Mouse (Mus musculus) gastrocnemius, adult 2 months (tissue): ENCODE data around the gene Chl1. TPM values are rescaled to one million over a fixed set of nuclear protein-coding genes. Genes with fewer than 3 reads are reported as not detected.

ENCODE experiments used
- DNase-seq: peaks from one replicate; pipeline ENCODE4 v3.0.0; 2022
- H3K27ac ChIP-seq: fragments of 200-600 bp; 2 replicates; pipeline ENCODE4 v1.8.1; 2022; ENCODE audit warnings: mild to moderate bottlenecking
- H3K4me3 ChIP-seq: fragments of 200-600 bp; 2 replicates; pipeline ENCODE4 v1.8.1; 2022; ENCODE audit warnings: mild to moderate bottlenecking, moderate library complexity
- CTCF ChIP-seq: fragments of 200-600 bp; IDR thresholded peaks from 2 replicates; pipeline ENCODE4 v1.8.1; 2022; ENCODE audit warnings: antibody characterized with exemption, mild to moderate bottlenecking, moderate library complexity
- intact Hi-C: fragments of 180-260 bp; cut with DNase I; formaldehyde crosslinking; loops from one replicate; pipeline ENCODE4 v1.15.1; 2025
- total RNA-seq, 2 experiments: library from RNA; stranded (reverse); gene quantifications; 2 replicates each; pipeline ENCODE4 v1.2.3; 2021

Gene Chl1
- total RNA-seq, 2 experiments from 2014 or later, result 0.33 to 0.42 TPM

DNA sequence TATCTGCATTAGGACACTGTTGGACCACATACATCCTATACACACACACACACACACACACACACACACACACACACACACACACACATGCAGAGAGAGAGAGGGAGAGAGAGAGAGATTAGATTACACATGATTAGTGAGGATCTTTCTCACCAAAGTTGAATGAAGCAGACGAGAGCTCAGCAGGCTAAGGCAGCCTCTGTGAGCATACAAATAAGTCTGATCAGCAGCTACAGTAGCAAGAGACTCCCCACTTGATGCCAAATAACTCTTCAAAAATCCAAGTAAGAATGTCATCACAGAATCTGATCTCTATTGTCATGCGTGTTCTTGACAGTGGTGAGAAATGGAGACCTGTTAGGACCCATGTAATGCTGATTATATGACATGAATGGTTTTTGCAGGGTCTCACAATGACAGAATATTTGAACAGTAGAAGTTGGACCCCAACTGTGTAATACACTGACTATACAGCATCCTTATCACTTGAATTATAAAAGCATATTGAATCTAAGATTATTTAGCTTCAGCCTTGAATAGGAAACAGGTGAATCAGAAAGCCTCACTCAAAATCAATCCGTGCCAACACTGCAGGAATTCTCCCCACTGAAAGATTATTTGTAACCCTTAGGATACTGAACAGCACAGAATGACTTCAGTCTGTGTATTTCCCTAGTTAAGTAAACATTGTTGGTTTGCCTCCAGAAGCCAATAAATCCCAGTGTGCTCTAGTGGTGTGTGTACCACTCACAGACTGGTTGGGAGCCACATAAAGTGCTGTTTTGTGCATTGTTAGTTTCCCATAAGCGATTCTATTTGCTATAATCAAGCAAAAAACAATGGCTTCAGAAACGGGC lies 47.9 kb downstream of the Chl1 start:
- DNase-seq, result no peak
- no peak for TF ChIP-seq CTCF
- H3K4me3 ChIP-seq, result no peak overlapping the region
- no peak overlapping the region for H3K27ac ChIP-seq
- intact Hi-C loops, result no loop called here

DNA sequence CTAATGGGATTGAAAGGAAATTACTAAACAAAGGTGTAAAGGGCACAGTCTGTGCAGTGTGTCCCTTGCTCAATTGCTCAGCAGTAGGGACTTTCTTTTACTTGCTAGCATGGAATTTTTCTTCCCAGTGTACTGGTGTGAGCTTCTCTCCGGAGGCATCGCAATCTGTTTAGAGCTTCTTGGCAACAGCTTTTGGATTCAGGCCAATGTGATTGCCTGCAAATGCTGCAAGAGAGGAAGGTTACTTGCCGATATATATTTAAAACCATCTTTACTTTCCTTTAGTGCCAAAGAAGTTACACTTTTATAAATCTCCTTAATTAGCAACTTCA lies 48.5 kb downstream of the Chl1 start:
- intact Hi-C loops, result no loop called here
- no peak overlapping the region for H3K27ac ChIP-seq
- H3K4me3 ChIP-seq, result no peak overlapping the region
- DNase-seq, result no peak
- no peak for TF ChIP-seq CTCF

DNA sequence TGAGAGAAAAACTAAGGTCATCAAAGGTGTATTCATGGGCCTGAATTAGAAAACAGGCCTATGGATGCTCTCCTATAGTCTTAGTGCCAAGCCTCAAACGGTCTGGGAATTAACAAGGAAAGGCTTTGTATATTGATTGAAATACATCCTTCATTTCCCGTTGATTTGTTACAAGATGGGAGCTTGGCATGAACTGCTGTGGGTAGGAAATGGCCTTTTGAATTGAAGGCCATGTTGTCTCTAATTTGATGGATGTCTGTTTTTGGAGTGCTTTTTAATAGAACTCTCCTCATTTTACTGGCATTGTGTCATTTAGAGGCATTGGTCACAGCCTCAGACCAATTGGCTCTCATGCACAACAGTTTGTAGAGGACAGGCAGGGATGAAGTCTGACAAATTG lies 49.0 kb downstream of the Chl1 start:
- intact Hi-C loops, result no loop called here
- DNase-seq, result no peak

DNA sequence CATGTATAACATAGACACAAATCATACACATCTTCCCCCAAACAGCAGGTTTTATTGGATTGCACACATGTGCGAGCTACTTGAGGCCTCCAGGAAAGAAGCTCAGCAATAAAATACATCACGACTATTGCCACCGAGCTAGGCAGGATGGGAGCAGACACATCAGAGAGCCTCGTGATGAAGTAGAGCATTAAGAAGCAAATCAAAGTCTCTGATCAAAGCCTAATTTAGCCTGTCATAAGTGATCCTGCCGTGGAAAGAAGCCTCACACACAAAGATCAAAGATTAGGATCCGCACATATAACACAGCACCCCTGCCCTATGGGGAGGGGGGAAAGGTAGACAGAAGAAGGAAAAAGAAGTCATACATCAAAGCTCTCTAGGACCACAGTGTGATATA lies 54.4 kb downstream of the Chl1 start:
- Histone ChIP-seq H3K4me3 (no peak overlapping the region), H3K27ac (no peak overlapping the region)
- DNase-seq, result no peak
- intact Hi-C loops, result no loop called here
- no peak for TF ChIP-seq CTCF

More for the DNA sequence above, 49.0 kb downstream of the Chl1 start:
- no peak for TF ChIP-seq CTCF
- H3K27ac ChIP-seq, result no peak overlapping the region
- H3K4me3 ChIP-seq, result no peak overlapping the region

- Histone ChIP-seq H3K4me3 (no peak overlapping the region), H3K27ac (no peak overlapping the region)
- TF ChIP-seq CTCF, result no peak
- DNase-seq, result no peak
- intact Hi-C loops, result no loop called here
Observed at GRCm38 (mm10) chr6:103567247-103567646, 56.9 kb downstream of the Chl1 start.

DNA sequence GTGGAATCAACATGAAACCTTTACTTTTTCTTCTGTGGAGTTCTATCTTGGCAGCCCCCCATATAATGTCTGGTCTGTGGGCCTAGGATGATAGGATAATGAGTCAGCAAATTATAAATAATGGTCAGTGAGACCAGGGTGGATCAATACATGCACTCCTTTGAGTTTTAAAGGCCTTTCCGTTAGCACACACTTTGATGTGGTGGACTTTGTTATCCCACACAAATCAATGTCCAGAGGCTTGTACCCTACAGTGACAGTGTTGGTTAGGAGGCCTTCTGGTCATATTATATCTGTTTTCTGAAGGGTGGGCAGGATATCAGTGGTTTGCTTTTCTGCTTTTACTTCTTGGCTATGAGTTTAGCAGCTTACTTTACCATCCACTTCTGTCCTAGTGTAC lies 62.3 kb downstream of the Chl1 start:
- Histone ChIP-seq H3K27ac (no peak overlapping the region), H3K4me3 (no peak overlapping the region)
- intact Hi-C loops, result no loop called here
- no peak for DNase-seq
- TF ChIP-seq CTCF, result no peak

DNA sequence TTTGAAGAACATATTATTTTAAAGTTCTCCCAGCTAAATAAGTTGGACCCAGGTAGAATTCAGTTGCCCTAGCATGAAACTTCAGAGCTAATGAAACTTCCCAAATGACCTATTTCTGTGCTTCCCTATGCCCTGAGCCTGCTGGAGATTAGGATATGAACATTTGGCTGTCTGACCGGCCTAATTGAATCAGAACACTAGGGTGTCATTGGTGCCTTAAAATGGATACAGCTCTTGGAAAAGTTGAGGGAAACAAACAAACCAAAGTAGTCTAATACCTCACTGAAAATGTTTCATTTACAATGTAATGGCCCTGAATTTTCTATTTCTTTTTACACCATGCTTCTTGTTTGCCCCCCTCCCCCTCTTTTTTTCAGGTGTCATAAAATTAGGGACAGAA lies 73.8 kb downstream of the Chl1 start:
- TF ChIP-seq CTCF, result no peak
- intact Hi-C loops, result no loop called here
- no peak overlapping the region for H3K4me3 ChIP-seq
- no peak for DNase-seq
- H3K27ac ChIP-seq, result no peak overlapping the region

GRCm38 (mm10) chr6:103585667-103586066 lies 75.3 kb downstream of the Chl1 start:
- H3K27ac ChIP-seq, result no peak overlapping the region
- no peak for DNase-seq
- no peak overlapping the region for H3K4me3 ChIP-seq
- intact Hi-C loops, result no loop called here
- no peak for TF ChIP-seq CTCF

DNA sequence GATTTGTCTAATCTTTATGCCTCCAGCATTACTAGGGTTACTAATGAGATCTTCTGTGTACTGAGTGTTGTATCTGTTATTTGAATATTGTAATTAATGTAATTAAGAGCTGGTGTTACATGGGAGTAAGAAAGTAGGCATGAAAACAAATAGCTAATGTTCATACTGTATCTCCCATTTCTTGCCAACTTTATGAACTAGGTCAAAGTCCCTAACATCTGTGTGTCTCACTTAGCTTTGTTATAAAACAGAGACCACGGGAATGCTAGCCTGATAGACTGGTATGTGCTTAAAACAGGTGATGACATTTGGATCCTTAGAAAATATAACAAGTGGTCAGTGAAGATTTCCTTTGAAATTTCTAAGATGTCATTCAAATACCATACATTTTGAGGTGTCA lies 75.7 kb downstream of the Chl1 start:
- H3K4me3 ChIP-seq, result no peak overlapping the region
- intact Hi-C loops, result no loop called here
- DNase-seq, result no peak
- no peak for TF ChIP-seq CTCF
- H3K27ac ChIP-seq, result no peak overlapping the region

DNA sequence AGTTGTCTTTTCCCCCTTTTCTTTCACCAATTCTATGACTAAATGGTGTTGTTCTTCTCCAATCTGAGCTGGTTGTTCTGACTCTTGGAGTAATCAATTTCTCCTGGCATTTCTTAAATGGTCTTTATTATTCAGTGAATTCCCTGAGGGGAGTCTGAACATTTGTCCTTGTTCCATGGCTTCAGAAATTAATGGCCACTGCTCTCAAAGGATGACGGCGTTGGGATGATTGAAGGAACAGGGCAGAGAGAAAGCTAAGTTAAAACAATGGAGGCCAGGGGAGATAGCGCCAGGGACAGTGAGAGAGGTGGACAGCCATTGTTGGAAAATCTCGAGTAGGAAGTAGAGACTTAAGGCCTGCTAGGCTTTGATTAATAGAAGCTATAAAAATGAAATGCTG lies 91.7 kb downstream of the Chl1 start:
- H3K4me3 ChIP-seq, result no peak overlapping the region
- DNase-seq, result no peak
- intact Hi-C loops, result no loop called here
- H3K27ac ChIP-seq, result no peak overlapping the region
- TF ChIP-seq CTCF, result no peak

DNA sequence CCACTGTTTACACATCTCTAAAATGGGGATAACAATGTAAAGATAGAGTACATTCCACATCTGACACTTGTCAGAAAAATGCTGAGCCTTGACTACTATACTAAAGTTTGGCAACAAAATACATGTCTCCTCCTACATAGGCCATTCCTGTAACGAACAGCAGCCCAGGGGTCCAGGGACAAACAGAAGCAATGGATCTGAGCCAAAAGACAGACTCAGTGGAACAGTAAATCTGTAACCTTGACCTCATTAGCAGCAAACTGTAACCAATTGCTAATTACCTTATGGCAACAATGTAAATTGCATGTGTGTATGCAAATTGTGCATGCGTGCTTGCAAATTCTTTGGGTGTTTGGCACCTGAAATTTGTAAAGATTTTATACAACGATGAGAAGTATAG lies 100.3 kb downstream of the Chl1 start:
- intact Hi-C loops, result no loop called here
- DNase-seq, result no peak
- no peak for TF ChIP-seq CTCF
- no peak overlapping the region for H3K27ac ChIP-seq
- no peak overlapping the region for H3K4me3 ChIP-seq

- TF ChIP-seq CTCF, result no peak
- DNase-seq, result no peak
- no peak overlapping the region for H3K4me3 ChIP-seq
- intact Hi-C loops, result no loop called here
- no peak overlapping the region for H3K27ac ChIP-seq
Observed at GRCm38 (mm10) chr6:103612626-103613025, 102.2 kb downstream of the Chl1 start.

- no peak for DNase-seq
- Histone ChIP-seq H3K4me3 (no peak overlapping the region), H3K27ac (no peak overlapping the region)
- TF ChIP-seq CTCF, result no peak
- intact Hi-C loops, result no loop called here
Observed at GRCm38 (mm10) chr6:103613714-103614113, 103.3 kb downstream of the Chl1 start.

DNA sequence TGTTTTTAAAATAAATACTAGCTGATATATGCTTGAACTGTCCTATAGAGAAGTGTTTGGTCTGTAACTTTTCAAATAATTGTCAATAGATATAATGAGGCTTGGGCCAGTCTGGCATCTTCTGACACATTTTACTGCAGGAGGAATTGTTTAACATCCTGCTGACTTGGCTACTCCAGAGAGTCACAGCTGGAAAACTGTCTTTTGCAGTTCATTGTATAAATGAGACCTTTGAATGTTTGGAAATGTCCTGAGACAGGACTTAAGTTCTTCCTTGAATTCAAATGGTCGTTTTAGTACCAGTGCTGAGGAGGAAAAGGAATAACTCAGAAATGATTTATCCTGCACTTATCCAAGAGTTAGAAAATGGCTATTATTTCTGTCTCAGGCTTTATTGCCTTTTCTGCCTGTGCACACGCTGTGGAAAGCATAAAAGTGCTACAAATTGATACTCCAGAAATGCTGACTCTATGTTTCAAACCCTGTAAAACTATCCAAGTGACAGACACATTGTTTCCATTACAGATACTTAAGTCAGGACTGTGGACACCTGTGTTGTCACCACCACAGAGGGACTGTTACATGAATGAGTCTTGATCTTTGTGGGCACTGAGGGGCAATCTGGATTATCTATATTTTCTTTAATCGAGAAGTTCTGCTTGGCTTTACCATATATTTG lies 105.7 kb downstream of the Chl1 start:
- Histone ChIP-seq H3K27ac (no peak overlapping the region), H3K4me3 (no peak overlapping the region)
- DNase-seq, result no peak
- no peak for TF ChIP-seq CTCF
- intact Hi-C loops, result no loop called here
